Mouse (Mus musculus) Muller cell, postnatal 12 days (primary cell): Measurements from ENCODE around the gene Cmtm2b.
"Not testable (repeated sequence)": the region's sequence is repeated elsewhere in the genome, so short reads cannot be mapped to it uniquely, and the experiment has no call there.

ENCODE experiments used
- DNase-seq: peaks from one replicate; pipeline ENCODE4 v3.0.0-alpha.2; 2015; ENCODE audit errors: inconsistent ontology term

Gene Cmtm2b

GRCm38 (mm10) chr8:104321930-104322329 lies at the start of gene Cmtm2b:
Cmtm2b (plus strand) TSS chr8:104322230.
- not testable (repeated sequence) for DNase-seq

GRCm38 (mm10) chr8:104293081-104293480 lies 28.9 kb upstream of the Cmtm2b start, which contains the start of gene Cmtm2a:
Cmtm2a (minus strand) TSS chr8:104293181.
- DNase-seq, result not testable (repeated sequence)

DNA sequence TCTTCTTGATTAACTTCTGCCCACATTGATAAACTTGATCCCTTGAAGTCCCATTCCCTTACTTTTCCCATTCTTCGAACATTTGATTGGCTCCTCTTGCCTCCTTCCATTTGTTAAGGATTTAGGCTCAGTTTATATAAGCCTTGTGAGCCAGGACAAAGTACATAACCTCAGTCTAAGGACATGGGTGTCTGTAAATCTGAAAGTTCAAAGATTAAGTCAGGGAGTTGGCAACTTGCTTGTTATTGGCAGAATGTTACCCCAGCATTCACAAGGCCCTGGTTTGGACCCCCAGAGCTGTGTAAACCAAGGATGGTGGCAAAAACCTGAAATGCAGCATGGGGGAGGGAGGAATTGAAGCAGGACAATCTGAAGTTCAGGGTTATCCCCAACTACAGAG lies 27.6 kb upstream of the Cmtm2b start:
- DNase-seq, result no peak

DNA sequence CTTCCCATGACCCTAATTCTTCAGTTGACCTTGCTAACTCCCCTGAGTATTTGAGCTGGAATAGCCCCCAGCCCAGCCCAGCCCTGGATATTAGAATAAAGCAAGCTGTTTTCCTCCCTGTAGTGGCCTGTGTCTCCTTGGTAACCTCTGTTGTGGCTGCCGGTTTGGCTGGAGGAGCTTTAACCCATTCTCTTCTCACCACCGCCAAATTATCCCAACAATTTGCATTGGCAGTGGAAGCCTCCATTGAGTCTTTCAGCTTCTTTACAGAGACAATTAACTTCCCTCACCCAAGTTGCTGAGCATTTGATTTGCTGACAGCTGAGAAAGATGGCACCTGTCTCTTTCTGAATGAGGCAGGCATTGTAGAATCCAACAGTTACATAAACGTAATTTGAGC lies 20.5 kb upstream of the Cmtm2b start:
- peak; percentile 84 for DNase-seq

- DNase-seq, result not testable (repeated sequence)
Measured at GRCm38 (mm10) chr8:104302536-104302935, 19.5 kb upstream of the Cmtm2b start.

GRCm38 (mm10) chr8:104304962-104305361 lies 17.1 kb upstream of the Cmtm2b start:
- no peak for DNase-seq

DNA sequence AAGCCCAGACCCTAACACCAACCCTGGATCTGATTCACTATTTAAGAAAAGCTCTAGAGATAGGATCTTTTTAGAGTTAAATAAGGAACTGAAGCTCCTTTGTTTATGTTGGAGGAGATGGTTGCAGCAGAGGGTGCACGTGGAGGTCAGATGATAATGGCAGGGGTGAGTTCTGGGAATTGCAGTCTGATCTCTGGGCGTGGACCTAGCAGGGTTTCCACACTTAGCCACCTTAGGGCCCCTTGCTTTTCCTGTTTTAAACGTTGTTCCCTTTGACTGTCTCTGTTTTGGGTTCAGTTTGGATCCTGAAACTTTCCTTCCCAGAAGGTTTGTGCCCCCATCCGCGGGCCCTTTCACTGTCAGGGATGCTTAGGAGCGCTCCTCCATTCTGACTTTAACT lies 13.7 kb upstream of the Cmtm2b start:
- DNase-seq, result not testable (repeated sequence)

- not testable (repeated sequence) for DNase-seq
Measured at GRCm38 (mm10) chr8:104309441-104310155, 12.4 kb upstream of the Cmtm2b start, which contains the start of the genes Gm45711 and Cmtm1. Gm45711 (minus strand) TSS chr8:104310081. Cmtm1 (minus strand) TSS chr8:104310145.

GRCm38 (mm10) chr8:104312023-104312422 lies 10.0 kb upstream of the Cmtm2b start:
- not testable (repeated sequence) for DNase-seq

DNA sequence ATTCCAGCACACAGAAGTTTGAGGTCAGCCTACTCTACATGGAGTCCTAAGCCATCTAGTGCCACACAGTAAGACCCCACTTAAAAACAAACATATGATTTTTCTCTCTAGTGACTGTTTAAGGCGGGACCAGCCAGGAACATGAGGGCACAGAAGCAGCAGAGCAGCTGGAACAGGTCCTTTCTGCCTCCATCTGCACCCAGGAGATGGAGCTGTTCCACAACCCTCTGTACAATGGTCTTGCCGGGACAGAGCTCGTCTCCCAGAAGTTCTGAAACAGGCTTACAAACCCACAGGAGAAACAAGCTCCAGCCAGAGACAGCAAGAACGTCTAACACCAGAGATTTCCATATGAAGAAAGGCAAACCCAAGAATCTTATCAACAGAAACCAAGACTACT lies 8.7 kb upstream of the Cmtm2b start:
- no peak for DNase-seq

DNA sequence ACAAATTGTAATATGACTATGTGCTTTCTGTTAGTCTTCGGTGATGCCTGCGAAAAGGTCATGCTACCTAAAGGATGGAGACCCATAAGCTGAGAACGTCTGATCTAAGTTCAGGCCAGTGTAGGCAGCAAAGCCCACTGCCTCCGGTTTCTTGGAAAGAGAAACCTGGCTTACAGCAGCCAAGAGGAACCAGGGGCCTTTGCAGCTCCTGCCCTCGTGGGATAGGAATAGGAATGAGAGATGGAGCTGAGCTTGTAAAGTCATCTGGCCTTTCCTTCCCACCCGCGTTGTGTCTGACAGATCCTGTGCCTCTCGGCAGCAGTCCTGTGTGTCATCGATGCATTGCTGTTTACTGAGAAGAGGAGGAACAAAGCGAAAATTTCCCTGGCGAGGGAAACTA lies 763 bp upstream of the Cmtm2b start, which contains the start of gene Gm11020:
Gm11020 (plus strand) TSS at position 301 of the 400 bp plus-strand sequence.
- DNase-seq, result not testable (repeated sequence)

DNA sequence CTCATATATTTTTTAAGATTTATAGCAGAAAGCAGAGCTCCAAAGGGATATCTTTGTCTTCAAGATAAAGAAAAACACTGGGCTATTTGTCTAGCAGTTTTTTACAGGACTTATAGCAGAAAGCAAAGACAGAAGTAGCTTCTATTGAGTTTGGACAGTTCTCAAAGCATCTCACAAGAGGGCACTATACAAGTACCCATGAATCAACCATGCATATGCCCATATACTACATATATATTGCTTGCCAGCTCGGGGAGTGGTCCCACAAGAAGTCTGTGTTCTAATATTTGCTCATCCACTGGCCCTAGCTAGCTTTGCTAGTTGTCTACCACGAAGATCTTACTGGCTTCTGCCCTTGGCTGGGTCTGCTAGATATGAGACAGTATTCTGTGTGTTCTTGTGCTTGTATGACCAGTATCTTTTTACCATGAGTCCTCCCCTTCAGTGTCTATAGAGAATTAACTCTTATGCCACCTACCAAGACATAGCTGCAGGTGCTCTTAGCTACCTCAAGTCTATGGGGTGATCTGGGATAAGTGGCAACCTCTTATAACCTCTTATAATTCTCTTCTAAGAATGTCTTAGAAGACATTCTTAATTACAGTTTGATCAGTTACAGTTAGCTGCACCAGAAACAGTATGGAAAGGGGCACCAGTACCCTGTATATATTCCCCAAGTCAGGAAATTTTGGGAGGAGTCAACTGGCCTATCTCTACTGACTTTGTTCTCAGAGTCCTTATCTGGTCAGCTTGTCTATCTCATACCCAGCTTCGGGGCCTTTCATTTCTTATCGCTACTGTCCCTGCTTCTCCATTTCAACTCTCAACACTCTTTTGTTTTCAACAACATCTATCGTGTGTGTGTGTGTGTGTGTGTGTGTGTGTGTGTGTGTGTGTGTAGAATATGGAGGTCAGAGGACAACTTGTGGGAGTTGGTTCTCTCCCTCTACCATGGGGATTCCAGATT lies 10.9 kb downstream of the Cmtm2b start:
- no peak for DNase-seq

- DNase-seq, result no peak
Measured at GRCm38 (mm10) chr8:104333786-104334185, 11.8 kb downstream of the Cmtm2b start.

- no peak for DNase-seq
Measured at GRCm38 (mm10) chr8:104334196-104334595, 12.2 kb downstream of the Cmtm2b start.

DNA sequence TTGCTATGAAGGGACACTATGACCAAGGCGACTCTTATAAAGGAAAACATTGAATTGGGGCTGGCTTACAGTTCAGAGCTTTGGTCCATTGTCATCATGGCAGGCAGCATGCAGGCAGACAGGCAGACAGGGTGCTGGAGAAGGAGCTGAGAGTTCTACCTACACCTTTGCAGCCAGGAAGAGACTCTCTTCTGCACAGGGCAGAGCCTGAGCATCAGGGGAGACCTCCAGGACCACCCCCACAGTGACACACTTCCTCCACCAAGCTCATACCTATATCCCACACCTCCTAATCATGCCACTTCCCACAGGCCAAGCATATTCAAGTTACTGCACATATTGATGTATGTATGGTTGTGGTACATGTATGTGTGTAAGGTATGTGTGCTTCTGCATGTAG lies 14.8 kb downstream of the Cmtm2b start:
- no peak for DNase-seq

DNA sequence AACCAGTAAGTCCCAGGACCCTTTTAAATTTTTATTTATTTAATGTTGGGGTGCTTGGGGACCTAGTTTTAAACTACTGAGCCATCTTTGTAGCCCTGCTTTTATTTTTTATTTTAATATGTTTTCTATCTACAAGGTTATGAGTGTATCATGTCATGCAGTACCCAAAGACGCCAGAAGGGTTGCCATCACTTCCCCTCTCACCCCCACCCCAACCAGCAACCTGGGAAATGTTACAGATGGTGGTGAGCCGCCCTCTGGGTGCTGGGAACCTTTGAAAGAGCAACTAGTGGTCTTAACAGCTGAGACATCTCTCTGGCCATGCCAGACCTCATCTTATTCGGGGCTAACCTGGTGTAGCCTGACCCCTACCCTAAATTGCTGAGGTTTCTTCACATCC lies 15.9 kb downstream of the Cmtm2b start:
- DNase-seq, result no peak

- peak; percentile 24 for DNase-seq
Measured at GRCm38 (mm10) chr8:104339229-104339982, 17.4 kb downstream of the Cmtm2b start, which contains the start of gene Cmtm3. Cmtm3 (plus strand) TSS chr8:104339410.

GRCm38 (mm10) chr8:104339983-104340232 lies 17.9 kb downstream of the Cmtm2b start:
- no peak for DNase-seq

DNA sequence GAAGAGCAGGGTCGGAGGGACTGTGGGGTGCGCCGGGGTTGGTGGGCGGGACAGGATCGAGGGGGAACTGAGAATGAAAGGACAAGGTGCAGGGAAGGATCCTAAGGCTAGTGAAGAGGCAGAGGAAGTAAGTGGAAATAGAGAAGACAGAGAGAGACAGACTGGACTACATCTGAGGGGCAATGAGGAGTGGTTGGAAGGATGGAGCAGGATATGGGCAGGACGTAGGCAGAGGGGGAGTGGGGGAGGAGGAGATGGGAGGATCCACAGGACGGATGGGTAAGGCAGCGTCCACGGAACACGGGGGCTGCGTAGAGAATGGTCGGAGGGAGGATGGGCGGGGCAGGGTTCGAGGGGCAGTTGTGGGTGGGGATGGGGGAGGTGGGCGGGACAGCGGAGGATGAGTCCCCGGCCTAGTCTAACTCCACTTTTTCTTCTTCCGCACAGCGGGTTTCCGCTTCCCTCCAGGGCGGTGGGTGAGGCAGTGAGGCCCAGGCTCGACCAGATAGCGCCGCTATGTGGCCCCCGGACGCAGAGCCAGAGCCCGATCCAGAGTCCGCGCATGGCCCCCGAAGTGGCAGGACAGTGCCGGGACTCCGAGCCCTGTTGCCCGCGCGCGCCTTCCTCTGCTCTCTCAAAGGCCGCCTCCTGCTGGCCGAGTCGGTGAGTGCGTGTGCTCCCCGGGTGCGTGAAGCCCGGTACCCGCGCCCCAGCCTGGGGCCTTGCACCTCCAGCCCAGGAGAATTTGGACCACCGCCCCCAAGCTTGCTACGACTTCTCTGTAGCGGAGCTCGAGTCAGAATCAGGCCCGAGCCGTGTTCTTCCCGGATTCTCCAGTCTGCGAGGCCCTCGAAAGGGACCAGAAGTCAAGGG lies 18.4 kb downstream of the Cmtm2b start:
- peak; percentile 89 for DNase-seq

- peak; percentile 96 for DNase-seq
Measured at GRCm38 (mm10) chr8:104341106-104341561, 19.1 kb downstream of the Cmtm2b start.

DNA sequence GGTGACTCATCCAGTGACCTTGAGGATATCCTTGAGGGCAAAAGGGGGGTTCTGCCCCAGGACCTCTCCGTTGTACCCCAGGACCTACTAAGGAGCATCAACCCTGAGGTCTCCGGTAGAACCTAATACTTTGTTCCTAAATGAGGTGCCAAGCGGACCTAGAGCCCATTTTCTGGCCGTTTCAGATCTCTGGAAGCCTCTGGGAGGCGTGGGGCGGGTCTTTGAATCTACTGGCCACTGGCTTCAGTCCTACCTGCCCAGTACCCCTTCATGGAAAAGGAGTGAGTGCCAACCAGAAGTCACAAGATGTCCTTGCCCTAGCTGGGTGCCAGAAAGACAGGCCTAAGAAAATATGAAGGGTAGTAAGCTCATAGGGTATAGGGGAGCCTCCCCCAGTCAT lies 19.6 kb downstream of the Cmtm2b start:
- no peak for DNase-seq
